Mouse (Mus musculus) heart, embryonic 11.5 days (tissue): Measurements from ENCODE around the gene Nxn. TPM values are rescaled to one million over a fixed set of nuclear protein-coding genes. Genes with fewer than 3 reads are reported as not detected.

Source experiments
- ATAC-seq: fragments of 200-750 bp; cut with Nextera tagmentation; replicated peaks from 2 replicates; pipeline ENCODE4 v1.8.0; 2017; ENCODE audit warnings: moderate library complexity; ENCODE audit not compliant: insufficient number of reproducible peaks, low FRiP score, low TSS enrichment
- H3K27ac ChIP-seq: fragments of 300-500 bp; sonication (generic); 2 replicates; pipeline ENCODE4 v1.5.1; 2014; ENCODE audit warnings: mild to moderate bottlenecking, low read depth, low read length
- H3K27me3 ChIP-seq: fragments of 300-500 bp; sonication (generic); 2 replicates; pipeline ENCODE4 v1.6.1; 2014; ENCODE audit warnings: mild to moderate bottlenecking, low read length, mixed read lengths; ENCODE audit not compliant: control insufficient read depth, insufficient read depth
- H3K36me3 ChIP-seq: fragments of 300-500 bp; sonication (generic); 2 replicates; pipeline ENCODE4 v1.6.1; 2014; ENCODE audit warnings: mild to moderate bottlenecking, low read length, moderate library complexity, mixed read lengths; ENCODE audit not compliant: control insufficient read depth, insufficient read depth
- H3K4me1 ChIP-seq: fragments of 300-500 bp; sonication (generic); 2 replicates; pipeline ENCODE4 v1.6.1; 2014; ENCODE audit warnings: low read length; ENCODE audit not compliant: control insufficient read depth, insufficient read depth
- H3K4me2 ChIP-seq: fragments of 300-500 bp; sonication (generic); 2 replicates; pipeline ENCODE4 v1.6.1; 2014; ENCODE audit warnings: mild to moderate bottlenecking, moderate library complexity
- H3K4me3 ChIP-seq: fragments of 300-500 bp; sonication (generic); 2 replicates; pipeline ENCODE4 v1.5.1; 2014; ENCODE audit warnings: low read depth, low read length
- H3K9ac ChIP-seq: fragments of 300-500 bp; sonication (generic); 2 replicates; pipeline ENCODE4 v1.6.1; 2014; ENCODE audit warnings: mild to moderate bottlenecking, low read depth, low read length, moderate library complexity
- H3K9me3 ChIP-seq: fragments of 300-500 bp; sonication (generic); replicated peaks from 2 replicates; pipeline ENCODE4 v1.6.1; 2016; ENCODE audit warnings: low read length; ENCODE audit not compliant: control insufficient read depth
- WGBS: fragments of 180-500 bp; shearing (Covaris S2); extraction: QIAGEN DNeasy Blood & Tissue Kit; methylation state at CpG from one replicate; pipeline ENCODE4 v1.1.7; 2014; ENCODE audit not compliant: insufficient replicate concordance; 5-methylcytosine and 5-hydroxymethylcytosine counted together
- polyA plus RNA-seq: library from polyadenylated mRNA; unstranded; fragments of >200 nt; fragmentation: Nextera tagmentation; extraction: Ambion mirVana; gene quantifications from 2 replicates; pipeline ENCODE4 v1.2.1, GENCODE M21; 2014

Gene Nxn
- polyA plus RNA-seq, 1 experiment from 2014 or later, result 21.6 TPM

- no peak for ATAC-seq
- no peaks in the 10 kb centered on the region for H3K9me3 ChIP-seq
- H3K4me1 ChIP-seq, result peaks cover 44% of the 10 kb centered on the region
- H3K9ac ChIP-seq, result no peak overlapping the region
- WGBS, result 61% methylated on average over 6 of the region's 6 CpGs
- H3K4me3 ChIP-seq, result no peak overlapping the region
- peak overlapping the region; percentile 65 for H3K27ac ChIP-seq
- no peak overlapping the region for H3K4me2 ChIP-seq
- no peaks in the 10 kb centered on the region for H3K36me3 ChIP-seq
- no peaks in the 10 kb centered on the region for H3K27me3 ChIP-seq
Measured at GRCm38 (mm10) chr11:76292831-76293230, 106.1 kb downstream of the Nxn start.

- peaks cover 46% of the 10 kb centered on the region for H3K4me1 ChIP-seq
- H3K9me3 ChIP-seq, result no peaks in the 10 kb centered on the region
- H3K4me3 ChIP-seq, result no peak overlapping the region
- WGBS, result 52% methylated on average over 15 of the region's 15 CpGs
- ATAC-seq, result no peak
- no peak overlapping the region for H3K9ac ChIP-seq
- H3K27ac ChIP-seq, result peak overlapping the region; percentile 65
- no peaks in the 10 kb centered on the region for H3K36me3 ChIP-seq
- no peaks in the 10 kb centered on the region for H3K27me3 ChIP-seq
- no peak overlapping the region; the same call in 1 of the 2 replicates for H3K4me2 ChIP-seq
Measured at GRCm38 (mm10) chr11:76292398-76292797, 106.5 kb downstream of the Nxn start.

DNA sequence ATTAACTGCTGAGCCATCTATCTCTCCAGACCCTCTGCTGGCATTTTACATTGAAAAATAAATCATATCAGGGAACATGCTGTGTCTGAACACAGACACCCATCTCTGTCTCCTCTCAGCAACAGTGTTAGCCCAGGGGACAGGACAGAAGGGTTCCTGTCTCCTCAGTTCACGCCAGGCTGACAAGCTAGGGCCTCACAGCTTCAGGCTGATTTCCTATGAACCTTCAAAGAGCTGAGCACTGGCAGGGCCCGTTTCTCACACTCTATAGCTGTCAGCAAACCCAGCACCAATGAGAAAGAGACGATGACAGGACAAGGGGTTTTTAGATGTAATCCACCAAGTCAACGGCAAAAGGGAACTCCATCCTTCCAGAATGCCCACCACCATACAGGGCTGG, 107.0 kb downstream of the Nxn start:
- H3K4me1 ChIP-seq, result peaks cover 46% of the 10 kb centered on the region
- H3K4me3 ChIP-seq, result no peak overlapping the region
- no peak overlapping the region for H3K9ac ChIP-seq
- no peaks in the 10 kb centered on the region for H3K9me3 ChIP-seq
- no peak; the same call in 1 of the 2 replicates for ATAC-seq
- peak overlapping the region; percentile 65 for H3K27ac ChIP-seq
- no peaks in the 10 kb centered on the region for H3K27me3 ChIP-seq
- no peaks in the 10 kb centered on the region for H3K36me3 ChIP-seq
- no peak overlapping the region; the same call in 1 of the 2 replicates for H3K4me2 ChIP-seq
- 30% methylated on average over 4 of the region's 4 CpGs for WGBS

DNA sequence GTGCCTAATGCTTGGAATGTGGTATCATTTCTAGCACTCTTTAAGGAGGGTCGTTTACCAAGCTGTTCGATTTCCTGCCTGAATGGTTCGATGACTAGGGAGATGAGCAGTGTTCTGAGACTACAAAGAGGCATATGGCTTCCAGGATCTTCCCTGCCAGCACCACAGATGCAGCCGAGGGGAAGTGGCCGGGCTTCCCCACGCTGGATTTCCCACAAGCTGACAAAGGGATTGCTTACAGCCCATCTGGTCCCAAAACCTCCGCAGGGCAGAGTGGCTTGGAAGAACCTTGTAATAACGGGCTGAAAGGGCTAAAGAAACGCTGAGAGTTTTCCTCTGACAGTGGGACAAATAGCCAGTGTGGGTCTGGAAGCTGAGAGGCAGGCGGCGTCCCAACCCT, 108.6 kb downstream of the Nxn start:
- H3K27ac ChIP-seq, result no peak overlapping the region
- H3K9ac ChIP-seq, result no peak overlapping the region
- H3K4me1 ChIP-seq, result peaks cover 47% of the 10 kb centered on the region
- ATAC-seq, result no peak
- no peaks in the 10 kb centered on the region for H3K27me3 ChIP-seq
- H3K9me3 ChIP-seq, result no peaks in the 10 kb centered on the region
- no peaks in the 10 kb centered on the region for H3K36me3 ChIP-seq
- H3K4me3 ChIP-seq, result no peak overlapping the region
- no peak overlapping the region for H3K4me2 ChIP-seq
- 53% methylated on average over 11 of the region's 11 CpGs for WGBS

DNA sequence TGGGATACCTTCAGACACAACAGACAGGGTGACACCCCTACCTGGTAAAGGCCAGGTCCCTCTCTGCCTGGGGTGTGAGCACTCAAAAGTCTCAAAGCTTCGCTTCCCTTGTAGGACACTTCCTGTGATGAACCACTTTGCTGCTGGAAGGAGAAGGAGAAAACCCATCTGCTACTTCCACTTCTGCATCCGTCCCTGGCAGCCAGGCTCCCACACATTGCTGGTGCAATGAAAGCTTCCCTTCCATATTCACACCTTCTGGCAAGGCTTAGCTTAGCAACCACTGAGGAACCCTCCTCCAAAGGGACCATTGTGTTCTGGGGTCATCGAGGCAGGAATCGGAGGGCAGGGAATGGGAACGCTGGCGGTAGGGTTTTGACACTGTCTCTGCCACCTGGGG, 110.3 kb downstream of the Nxn start:
- Histone ChIP-seq H3K27ac (no peak overlapping the region), H3K4me1 (peaks cover 37% of the 10 kb centered on the region), H3K27me3 (no peaks in the 10 kb centered on the region), H3K4me3 (no peak overlapping the region), H3K9ac (no peak overlapping the region), H3K4me2 (no peak overlapping the region), H3K9me3 (no peaks in the 10 kb centered on the region), H3K36me3 (0 out of 2 replicates have a peak, but pooled peaks cover under 1% of the 10 kb centered on the region)
- no peak for ATAC-seq
- WGBS, result 84% methylated on average over 6 of the region's 6 CpGs

DNA sequence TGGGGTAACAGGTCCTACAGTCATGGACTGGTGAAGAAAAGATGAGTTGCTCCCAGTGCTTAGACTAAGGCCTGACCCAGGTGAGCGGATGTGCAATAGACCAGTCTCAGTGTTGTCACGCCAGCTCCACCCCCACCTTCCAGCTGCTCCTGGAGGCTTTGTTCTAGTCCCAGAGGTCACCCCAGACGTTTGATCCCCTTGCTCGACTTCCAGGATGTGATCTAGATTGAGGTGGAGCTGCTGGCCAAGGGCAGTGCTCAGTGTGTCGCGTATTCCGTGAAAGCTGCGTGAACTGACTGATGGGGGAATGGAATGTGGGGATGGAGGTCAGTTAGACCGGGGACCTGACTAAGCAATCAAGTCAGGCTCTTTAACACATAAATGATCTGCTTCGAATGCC, 111.6 kb downstream of the Nxn start:
- Histone ChIP-seq H3K27me3 (no peaks in the 10 kb centered on the region), H3K4me2 (no peak overlapping the region), H3K9ac (no peak overlapping the region), H3K4me1 (peaks cover 28% of the 10 kb centered on the region), H3K36me3 (peaks cover 4% of the 10 kb centered on the region; the same call in 1 of the 2 replicates), H3K9me3 (no peaks in the 10 kb centered on the region), H3K27ac (no peak overlapping the region), H3K4me3 (no peak overlapping the region)
- WGBS, result 40% methylated on average over 10 of the region's 10 CpGs
- no peak for ATAC-seq

DNA sequence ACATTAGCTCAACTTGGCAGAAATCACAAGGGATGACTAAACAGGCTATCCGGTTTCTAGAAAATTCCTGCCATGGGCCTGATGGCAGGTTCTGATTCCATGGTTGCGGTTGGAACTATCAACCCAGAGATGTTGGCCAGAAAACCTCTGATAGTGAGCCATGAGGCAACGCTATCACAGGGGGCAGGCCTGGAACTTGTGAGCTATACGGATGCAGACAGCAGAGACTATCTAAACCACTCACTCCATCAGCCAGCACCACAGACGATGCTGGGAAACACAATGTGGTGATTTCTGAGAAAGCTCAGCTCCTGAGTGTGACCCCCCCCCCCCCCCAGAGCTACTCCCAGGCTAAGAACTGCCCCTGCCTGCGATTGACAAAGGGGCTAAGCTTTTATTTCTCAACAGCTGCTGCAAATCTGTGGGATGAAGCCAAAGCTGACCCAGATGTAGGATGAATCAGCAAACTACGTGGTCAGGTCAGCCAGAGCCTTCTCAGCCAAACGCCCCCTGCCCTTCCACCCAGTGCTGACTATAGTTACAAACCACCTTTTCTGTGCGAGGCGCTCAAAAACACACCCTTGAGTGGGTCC, 112.3 kb downstream of the Nxn start:
- Histone ChIP-seq H3K27me3 (no peaks in the 10 kb centered on the region), H3K4me2 (no peak overlapping the region), H3K27ac (no peak overlapping the region), H3K36me3 (peaks cover 4% of the 10 kb centered on the region; the same call in 1 of the 2 replicates), H3K9ac (no peak overlapping the region), H3K4me3 (no peak overlapping the region), H3K9me3 (no peaks in the 10 kb centered on the region), H3K4me1 (peaks cover 25% of the 10 kb centered on the region)
- 36% methylated on average over 10 of the region's 10 CpGs for WGBS
- no peak for ATAC-seq

DNA sequence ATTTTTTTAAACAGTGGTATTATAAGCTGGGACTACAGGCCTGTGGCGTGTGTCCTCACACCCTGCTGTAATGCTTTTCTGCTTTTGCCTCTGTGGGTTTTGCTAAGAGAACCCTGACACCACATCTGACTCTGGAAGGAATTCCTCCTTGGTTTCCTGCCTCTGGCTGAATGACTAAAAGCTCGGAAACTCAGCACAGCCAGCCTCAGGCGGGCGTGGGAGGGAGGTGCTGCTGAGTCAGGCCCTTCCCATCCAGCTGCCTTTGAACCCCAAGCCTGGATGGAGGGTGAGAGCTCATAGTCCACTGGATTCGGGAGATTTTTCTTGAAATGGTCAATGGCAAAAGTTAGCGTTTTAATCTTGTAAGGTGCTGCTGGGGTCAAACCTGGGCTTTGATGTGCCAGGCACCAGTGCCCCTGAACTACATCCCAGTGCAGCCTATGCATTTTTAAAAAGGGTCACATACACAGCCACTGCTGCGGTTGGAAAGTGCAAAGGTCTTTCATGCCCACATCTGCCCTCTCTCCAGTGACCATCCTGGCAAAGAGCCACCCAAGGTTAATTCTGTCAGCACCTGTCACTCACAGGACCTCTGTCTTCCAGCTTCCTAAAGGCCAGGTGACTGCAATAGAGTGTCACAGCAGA, 113.4 kb downstream of the Nxn start:
- Histone ChIP-seq H3K4me3 (no peak overlapping the region), H3K36me3 (peaks cover 4% of the 10 kb centered on the region; the same call in 1 of the 2 replicates), H3K9ac (no peak overlapping the region), H3K27me3 (no peaks in the 10 kb centered on the region), H3K4me2 (no peak overlapping the region), H3K4me1 (peaks cover 25% of the 10 kb centered on the region), H3K9me3 (no peaks in the 10 kb centered on the region), H3K27ac (no peak overlapping the region)
- 54% methylated on average over 7 of the region's 7 CpGs for WGBS
- ATAC-seq, result no peak

- no peak for ATAC-seq
- Histone ChIP-seq H3K36me3 (peaks cover 4% of the 10 kb centered on the region; the same call in 1 of the 2 replicates), H3K9me3 (no peaks in the 10 kb centered on the region), H3K27ac (no peak overlapping the region), H3K4me2 (no peak overlapping the region), H3K4me3 (no peak overlapping the region), H3K4me1 (peaks cover 23% of the 10 kb centered on the region), H3K9ac (no peak overlapping the region), H3K27me3 (no peaks in the 10 kb centered on the region)
- WGBS, result 80% methylated on average over 6 of the region's 6 CpGs
Measured at GRCm38 (mm10) chr11:76283841-76284240, 115.1 kb downstream of the Nxn start.
